Mouse (Mus musculus) ovary, postnatal 10 days (tissue): ENCODE results near the gene Mmp8.

Experiments used
- DNase-seq: peaks from one replicate; pipeline ENCODE4 v3.0.0; 2022; ENCODE audit warnings: low spot score

Mmp8 gene

DNA sequence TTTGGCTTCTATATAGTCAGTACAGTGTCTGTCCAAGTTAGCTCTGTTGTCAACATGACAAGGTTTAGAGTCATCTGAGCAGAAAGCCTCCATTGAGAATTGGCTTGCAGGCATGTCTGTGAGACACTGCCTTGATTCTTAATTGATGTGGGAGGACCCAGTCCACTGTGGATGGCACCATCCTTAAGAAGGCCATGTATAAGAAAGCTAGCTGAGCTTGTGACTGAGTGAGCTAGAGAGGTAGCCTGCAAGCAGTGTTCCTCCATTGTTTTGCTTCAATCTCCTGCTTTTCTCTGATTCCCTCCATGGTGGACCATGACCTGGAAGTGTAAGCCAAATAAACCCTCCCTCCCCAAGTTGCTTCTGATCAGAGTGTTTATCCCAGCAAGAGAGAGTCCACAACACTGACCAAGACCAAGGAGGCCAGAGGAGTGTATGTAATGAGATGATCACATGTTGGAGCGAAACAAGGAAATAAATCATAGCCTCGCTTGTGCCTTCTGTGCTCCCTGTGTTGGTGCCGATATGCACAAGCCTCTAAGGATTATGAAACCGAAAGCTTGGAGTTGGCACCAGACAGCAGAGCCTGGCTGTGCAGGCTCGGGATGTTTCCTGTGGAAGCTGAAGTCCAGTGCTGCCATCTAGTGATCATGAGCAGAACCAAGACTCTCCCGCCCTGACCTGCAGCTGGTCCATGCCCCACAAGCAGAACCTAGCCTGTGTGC lies 36.7 kb downstream of the Mmp8 start:
- DNase-seq, result peak; percentile 41

- peak; percentile 50 for DNase-seq
Measured at GRCm38 (mm10) chr9:7602982-7603742, 44.9 kb downstream of the Mmp8 start.

GRCm38 (mm10) chr9:7604005-7604404 lies 45.7 kb downstream of the Mmp8 start:
- no peak for DNase-seq

GRCm38 (mm10) chr9:7605638-7606037 lies 47.4 kb downstream of the Mmp8 start:
- DNase-seq, result no peak
